16 mouse cellular contexts compared by ENCODE assay signal in genomic region chr16:91140991-91141630, GRCm38 (mm10). TPM values are rescaled to one million over a fixed set of nuclear protein-coding genes. Genes with fewer than 3 reads are reported as not detected.
DNase-seq lines count a peak whose midpoint lies in the region; ATAC-seq and TF ChIP-seq lines count a peak whose summit lies in the region.
"Had no signal": no experiment of that assay in that cellular context is flagged by ENCODE, and none has a peak within 500 bp of the region (broad histone marks: within the 10 kb centered on the region; RNA-seq: fewer than 3 reads in every experiment).

No protein-coding gene starts in this region.

- H3K27me3 ChIP-seq in embryonic facial prominence, embryonic 10.5 days (replicated peaks; ENCODE audit: low read depth, poor library complexity, severe bottlenecking): peaks cover 66% of the 10 kb centered on the region
- no peaks in the 10 kb centered on the region for H3K27me3 ChIP-seq in forebrain, postnatal 0 days (ENCODE audit: insufficient read depth, low read length)
- peaks cover 48% of the 10 kb centered on the region for H3K27me3 ChIP-seq in neural tube, embryonic 11.5 days (ENCODE audit: control insufficient read depth, insufficient read depth, low read length)

- TF ChIP-seq CTCF in forebrain, postnatal 0 days (IDR thresholded peaks at IDR 0.05; ENCODE audit: low read depth): no peak

- H3K9ac ChIP-seq in forebrain, postnatal 0 days: no peak overlapping the region
- no peak overlapping the region for H3K9ac ChIP-seq in neural tube, embryonic 11.5 days (ENCODE audit: low read length)

- peaks cover 10% of the 10 kb centered on the region for H3K4me1 ChIP-seq in embryonic facial prominence, embryonic 10.5 days
- H3K4me1 ChIP-seq in forebrain, postnatal 0 days (ENCODE audit: insufficient read depth): no peaks in the 10 kb centered on the region
- H3K4me1 ChIP-seq in neural tube, embryonic 11.5 days (ENCODE audit: control insufficient read depth, insufficient read depth, low read length): no peaks in the 10 kb centered on the region

- H3K9me3 ChIP-seq in embryonic facial prominence, embryonic 10.5 days: peaks cover 14% of the 10 kb centered on the region; the same call in 1 of the 2 replicates
- no peaks in the 10 kb centered on the region for H3K9me3 ChIP-seq in forebrain, postnatal 0 days (ENCODE audit: low read length)
- H3K9me3 ChIP-seq in neural tube, embryonic 11.5 days (ENCODE audit: control insufficient read depth, low read length): no peaks in the 10 kb centered on the region

- ATAC-seq in forebrain, postnatal 0 days: no peak
- ATAC-seq in neural tube, embryonic 11.5 days (ENCODE audit: insufficient read depth, low FRiP score, low TSS enrichment): no peak
- ATAC-seq: activated CD4-positive, CD25-positive, alpha-beta regulatory T cell, adult 4 months had no signal

- H3K27ac ChIP-seq in embryonic facial prominence, embryonic 10.5 days (replicated peaks): peak overlapping the region; percentile 40; the same call in 1 of the 2 replicates
- no peak overlapping the region for H3K27ac ChIP-seq in forebrain, postnatal 0 days (ENCODE audit: low read depth, low read length)
- H3K27ac ChIP-seq in neural tube, embryonic 11.5 days (ENCODE audit: low read depth, low read length): no peak overlapping the region
- H3K27ac ChIP-seq: layer of hippocampus, adult 2 months had no signal

- H3K4me2 ChIP-seq in forebrain, postnatal 0 days (ENCODE audit: low read depth): no peak overlapping the region
- no peak overlapping the region for H3K4me2 ChIP-seq in neural tube, embryonic 11.5 days (ENCODE audit: low read depth)

- 0 out of 2 replicates have a peak overlapping the region, but pooled peaks have one; percentile 27 for H3K4me3 ChIP-seq in embryonic facial prominence, embryonic 10.5 days
- no peak overlapping the region for H3K4me3 ChIP-seq in forebrain, postnatal 0 days (ENCODE audit: low read depth, low read length)
- H3K4me3 ChIP-seq in neural tube, embryonic 11.5 days (ENCODE audit: low read depth, low read length): no peak overlapping the region
- H3K4me3 ChIP-seq: layer of hippocampus, adult 2 months had no signal

- DNase-seq in embryo, embryonic 10.5 days (ENCODE audit: low spot score): peak; percentile 34
- DNase-seq in embryo, embryonic 10 days (ENCODE audit: low spot score): no peak
- peak; percentile 27 for DNase-seq in embryonic facial prominence, embryonic 10.5 days (ENCODE audit: low spot score)
- DNase-seq in forebrain, postnatal 0 days: peak; percentile 11
- peak; percentile 23 for DNase-seq in neural tube, embryonic 11.5 days (ENCODE audit: low spot score)
- DNase-seq in frontal cortex, postnatal 10 days (ENCODE audit: low spot score in 2 of 2): no peak
- no peak for DNase-seq in layer of hippocampus, adult 18-20 months (ENCODE audit: low spot score in 2 of 2)
- DNase-seq in layer of hippocampus, postnatal 10 days (ENCODE audit: low spot score in 2 of 2): no peak
- DNase-seq: adrenal gland, postnatal 25 days; gastrocnemius, postnatal 10 days; heart, postnatal 10 days; right cerebral cortex, postnatal 14 days had no signal

- H3K36me3 ChIP-seq in embryonic facial prominence, embryonic 10.5 days (replicated peaks): no peaks in the 10 kb centered on the region
- H3K36me3 ChIP-seq in forebrain, postnatal 0 days (ENCODE audit: insufficient read depth): no peaks in the 10 kb centered on the region
- no peaks in the 10 kb centered on the region for H3K36me3 ChIP-seq in neural tube, embryonic 11.5 days (ENCODE audit: control insufficient read depth, insufficient read depth, low read length)

- 20% methylated on average over 20 of the region's 20 CpGs for WGBS in embryonic facial prominence, embryonic 10.5 days
- 11% methylated on average over 20 of the region's 20 CpGs for whole genome bisulfite sequencing in forebrain, postnatal 0 days
- 30% methylated on average over 20 of the region's 20 CpGs for WGBS in neural tube, embryonic 11.5 days

RNA-seq across cellular contexts. Expression of gene 4932438H23Rik, which starts 46.2 kb away (rescaled TPM):
- 0.15 TPM in 1 of 2 replicates, not detected in the other for polyA plus RNA-seq in embryonic facial prominence, embryonic 10.5 days (2016; fragmentation: Nextera tagmentation; extraction: Ambion mirVana)
- total RNA-seq in forebrain, postnatal 0 days (2014; rRNA removed): 1.2 and 1.4 TPM in 2 replicates
- 0.43 and 0.81 TPM in 2 replicates for polyA plus RNA-seq in forebrain, postnatal 0 days (2015; fragmentation: Nextera tagmentation; extraction: Ambion mirVana)
- 0.15 TPM in 1 of 2 replicates, not detected in the other for polyA plus RNA-seq in neural tube, embryonic 11.5 days (2014; fragmentation: Nextera tagmentation; extraction: Ambion mirVana)
- 1 to 10 TPM; 2.2 to 2.7 TPM for total RNA-seq in layer of hippocampus, adult 18-20 months (2021)
- total RNA-seq in layer of hippocampus, postnatal 10 days (2021): 1 to 10 TPM; 1.3 to 1.4 TPM
- total RNA-seq: adrenal gland, postnatal 25 days; CH12.LX had no signal
- polyA plus RNA-seq: liver, embryonic 16.5 days had no signal

Comparison
In these comparisons a context has a peak if more than half of its experiments do, and no peak if none do; other contexts are left out.
1. DNase-seq: peak in embryo, embryonic 10.5 days (single experiment), embryonic facial prominence, embryonic 10.5 days (single experiment), forebrain, postnatal 0 days (single experiment) and neural tube, embryonic 11.5 days (single experiment); none in embryo, embryonic 10 days (single experiment), frontal cortex, postnatal 10 days (0 of 2), layer of hippocampus, adult 18-20 months (0 of 2) and layer of hippocampus, postnatal 10 days (0 of 2).